In the genomic region with DNA sequence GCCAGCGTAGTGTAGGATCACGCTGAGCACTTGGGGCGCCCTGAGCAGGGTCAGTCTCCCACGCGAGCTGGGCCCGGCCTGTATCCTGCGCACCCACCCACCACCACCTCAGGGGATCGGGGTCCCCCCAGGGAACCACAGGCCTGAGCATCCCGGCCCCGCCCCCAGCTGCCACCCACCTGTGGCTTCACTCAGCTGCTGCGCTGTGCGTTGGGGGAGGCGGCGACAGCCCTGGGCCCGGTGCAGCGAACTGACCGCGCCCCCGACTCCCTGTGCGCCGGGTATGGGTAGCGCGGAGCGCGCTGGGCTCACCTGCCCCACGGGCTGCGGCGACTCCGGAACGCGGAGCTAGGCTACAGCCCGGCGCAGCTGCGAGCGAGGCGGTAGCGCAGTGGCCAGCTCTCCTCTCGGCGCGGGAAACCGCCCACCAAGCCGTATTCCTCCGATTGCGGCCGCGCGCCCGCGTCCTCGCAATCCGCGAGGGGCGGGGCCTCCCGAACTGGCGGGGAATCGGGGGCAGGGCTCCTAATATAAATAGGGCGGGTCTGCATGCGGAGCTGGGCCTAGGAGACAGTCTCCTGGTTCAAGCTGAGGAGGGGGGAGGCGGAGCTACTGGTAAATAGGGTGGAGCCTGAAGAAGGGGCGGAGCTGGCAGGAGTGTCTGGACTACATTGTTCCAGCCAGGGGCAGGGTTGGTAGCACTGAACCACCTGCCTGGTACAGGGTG, we compare ENCODE assay signal across 8 mouse cellular contexts. TPM values are rescaled to one million over a fixed set of nuclear protein-coding genes. Genes with fewer than 3 reads are reported as not detected.
A peak's percentile ranks its signal among the peaks of the same experiment; 100 is the strongest.
DNase-seq lines count a peak whose midpoint lies in the region; ATAC-seq and TF ChIP-seq lines count a peak whose summit lies in the region.

A gene (minus strand): TSS at position 448 of the 727 bp plus-strand sequence.

- dilution Hi-C loops in CH12.LX (cut with MboI; ENCODE audit: extremely low pct_ligation_motif_present, extremely low pct_unique_long_range_greater_than_20kb, low sequenced_read_pairs): no loop called here

- peaks cover 10 to 11% of the 10 kb centered on the region in 2 experiments; a peak in 3 of 4 replicates for H3K4me1 ChIP-seq in CH12.LX (ENCODE audit: control insufficient read depth in 1 of 2, insufficient read depth in 2 of 2)
- H3K4me1 ChIP-seq in embryonic facial prominence, embryonic 13.5 days: peaks cover 24% of the 10 kb centered on the region
- peaks cover 18% of the 10 kb centered on the region for H3K4me1 ChIP-seq in heart, embryonic 16.5 days (ENCODE audit: control insufficient read depth, insufficient read depth, low read length)
- peaks cover 18% of the 10 kb centered on the region for H3K4me1 ChIP-seq in liver, embryonic 13.5 days (replicated peaks)

- peaks cover 88% of the 10 kb centered on the region for H3K27me3 ChIP-seq in CH12.LX (replicated peaks)
- H3K27me3 ChIP-seq in embryonic facial prominence, embryonic 13.5 days: peaks cover 47% of the 10 kb centered on the region
- peaks cover 42% of the 10 kb centered on the region for H3K27me3 ChIP-seq in heart, embryonic 16.5 days (ENCODE audit: control insufficient read depth, insufficient read depth, low read length)
- peaks cover 59% of the 10 kb centered on the region for H3K27me3 ChIP-seq in liver, embryonic 13.5 days

- DNase-seq in CH12.LX (ENCODE audit: extremely low read depth): peak; percentile 53
- DNase-seq in adrenal gland, postnatal 4 days (ENCODE audit: low spot score in 2 of 2): peak; percentile 22 to 30
- DNase-seq in kidney, postnatal 25 days: peak; percentile 61 to 77
- DNase-seq in liver, embryonic 13.5 days: peak; percentile 46
- peak; percentile 10 to 16 for DNase-seq in natural killer cell, adult 2 months (ENCODE audit: low spot score in 2 of 2)
- DNase-seq in thymus, postnatal 4 days: peak; percentile 44

- peak within 1 kb of the TSS; percentile 65 for H3K4me2 ChIP-seq in CH12.LX (ENCODE audit: insufficient read depth, low read depth, poor library complexity, severe bottlenecking)
- H3K4me2 ChIP-seq in embryonic facial prominence, embryonic 13.5 days: peak within 1 kb of the TSS; percentile 97
- peak within 1 kb of the TSS; percentile 96 for H3K4me2 ChIP-seq in heart, embryonic 16.5 days (ENCODE audit: low read depth, low read length)
- H3K4me2 ChIP-seq in liver, embryonic 13.5 days: peak within 1 kb of the TSS; percentile 76

- peak; percentile 50 for ATAC-seq in embryonic facial prominence, embryonic 13.5 days (ENCODE audit: insufficient number of reproducible peaks, insufficient read depth, low FRiP score, low TSS enrichment, low read depth)
- ATAC-seq in heart, embryonic 16.5 days (replicated peaks; ENCODE audit: extremely low read depth, insufficient read depth, low FRiP score): peak; percentile 28; the same call in 1 of the 2 replicates
- ATAC-seq in liver, embryonic 13.5 days (ENCODE audit: low read depth): peak; percentile 68

- no peak within 1 kb of the TSS; the same call in 1 of the 2 replicates for H3K9ac ChIP-seq in CH12.LX (ENCODE audit: insufficient read depth, low read depth)
- H3K9ac ChIP-seq in embryonic facial prominence, embryonic 13.5 days: peak within 1 kb of the TSS; percentile 73
- peak within 1 kb of the TSS; percentile 66 for H3K9ac ChIP-seq in heart, embryonic 16.5 days (ENCODE audit: low read length)
- peak within 1 kb of the TSS; percentile 39; the same call in 1 of the 2 replicates for H3K9ac ChIP-seq in liver, embryonic 13.5 days

- no peak for TF ChIP-seq RAD21 in CH12.LX (IDR thresholded peaks at IDR 0.05; ENCODE audit: low read depth, low read length)

- no peaks in the 10 kb centered on the region for H3K36me3 ChIP-seq in CH12.LX (replicated peaks in 1 of 2; ENCODE audit: control insufficient read depth in 1 of 2, insufficient read depth in 1 of 2, low read length in 1 of 2)
- H3K36me3 ChIP-seq in embryonic facial prominence, embryonic 13.5 days: no peaks in the 10 kb centered on the region
- no peaks in the 10 kb centered on the region for H3K36me3 ChIP-seq in heart, embryonic 16.5 days (ENCODE audit: control insufficient read depth, insufficient read depth)
- no peaks in the 10 kb centered on the region for H3K36me3 ChIP-seq in liver, embryonic 13.5 days

- H3K4me3 ChIP-seq in CH12.LX (replicated peaks in 1 of 3; ENCODE audit: low read depth in 2 of 3, low read length in 2 of 3, poor library complexity in 1 of 3): peak within 1 kb of the TSS in 2 of 3 experiments; percentile 1 to 58
- peak within 1 kb of the TSS; percentile 64 for H3K4me3 ChIP-seq in embryonic facial prominence, embryonic 13.5 days
- peak within 1 kb of the TSS; percentile 66 for H3K4me3 ChIP-seq in heart, embryonic 16.5 days (ENCODE audit: low read length)
- peak within 1 kb of the TSS; percentile 57 for H3K4me3 ChIP-seq in liver, embryonic 13.5 days (replicated peaks)

- under 1% methylated on average over 58 of the region's 60 CpGs for WGBS in embryonic facial prominence, embryonic 13.5 days
- WGBS in heart, embryonic 16.5 days: 1% methylated on average over 60 of the region's 60 CpGs
- 2% methylated on average over 60 of the region's 60 CpGs for WGBS in liver, embryonic 13.5 days (ENCODE audit: insufficient replicate concordance)

- H3K9me3 ChIP-seq in CH12.LX (replicated peaks; ENCODE audit: low read length): no peaks in the 10 kb centered on the region
- H3K9me3 ChIP-seq in embryonic facial prominence, embryonic 13.5 days: no peaks in the 10 kb centered on the region
- H3K9me3 ChIP-seq in heart, embryonic 16.5 days (replicated peaks; ENCODE audit: control insufficient read depth, low read length): no peaks in the 10 kb centered on the region
- no peaks in the 10 kb centered on the region for H3K9me3 ChIP-seq in liver, embryonic 13.5 days (replicated peaks)

- H3K27ac ChIP-seq in CH12.LX (ENCODE audit: insufficient read depth, low read depth): no peak within 1 kb of the TSS
- no peak within 1 kb of the TSS for H3K27ac ChIP-seq in embryonic facial prominence, embryonic 13.5 days
- no peak within 1 kb of the TSS for H3K27ac ChIP-seq in heart, embryonic 16.5 days (ENCODE audit: low read length)
- H3K27ac ChIP-seq in liver, embryonic 13.5 days: no peak within 1 kb of the TSS

- no peak for TF ChIP-seq CTCF in CH12.LX (conservative IDR thresholded peaks at IDR 0.05 in 1 of 2, IDR thresholded peaks at IDR 0.05 in 1 of 2; ENCODE audit: low read depth in 2 of 2, low read length in 2 of 2)

- H3K79me2 ChIP-seq in CH12.LX (replicated peaks; ENCODE audit: control insufficient read depth, extremely low read depth, insufficient read depth, poor library complexity, severe bottlenecking): no peaks in the 10 kb centered on the region

- TF ChIP-seq POLR2A in CH12.LX (IDR thresholded peaks at IDR 0.05; ENCODE audit: low read depth, low read length): no peak

- in situ Hi-C loops in CH12.LX (cut with MboI; ENCODE audit: low pct_ligation_motif_present, low pct_unique_long_range_greater_than_20kb, low sequenced_read_pairs): no loop called here

- no peak for TF ChIP-seq EP300 in CH12.LX (IDR thresholded peaks at IDR 0.05; ENCODE audit: low read length)

TF ChIP-seq in CH12.LX, 34 proteins besides CTCF, POLR2A, EP300 and RAD21:
- TF ChIP-seq SMC3 (IDR thresholded peaks at IDR 0.05; ENCODE audit: low read depth, low read length): no peak
- TF ChIP-seq MXI1 (IDR thresholded peaks at IDR 0.05; ENCODE audit: low read depth, low read length): peak; percentile 27; the same call in 1 of the 2 replicates

RNA-seq across cellular contexts. Expression of the gene that starts here (rescaled TPM):
- total RNA-seq in CH12.LX (2012; rRNA removed) (0.04 TPM in 1 of 2 replicates, not detected in the other), CH12.LX (2014; rRNA removed) (not detected in 2 replicates)
- polyA plus RNA-seq in CH12.LX (2012; ENCODE audit: insufficient read length, low read depth): not detected in 2 replicates
- total RNA-seq in adrenal gland, postnatal 4 days (2021): 1 to 10 TPM in 1 of 2 experiments, under 1 TPM in 1; 0.56 to 1.5 TPM
- polyA plus RNA-seq in embryonic facial prominence, embryonic 13.5 days (2015; fragmentation: Nextera tagmentation; extraction: Ambion mirVana): not detected in 2 replicates
- polyA plus RNA-seq in heart, embryonic 16.5 days (2015; fragmentation: Nextera tagmentation; extraction: Ambion mirVana): 0.05 TPM in 1 of 2 replicates, not detected in the other
- polyA plus RNA-seq in liver, embryonic 13.5 days (2015; fragmentation: Nextera tagmentation; extraction: Ambion mirVana): not detected in 2 replicates

Comparison
In these comparisons a context has a peak if more than half of its experiments do, and no peak if none do; other contexts are left out.
1. Peak in DNase-seq, H3K4me3 ChIP-seq and H3K4me2 ChIP-seq in CH12.LX; RNA of the gene not detected or under 1 TPM.
2. Peak in ATAC-seq, H3K4me3 ChIP-seq, H3K9ac ChIP-seq and H3K4me2 ChIP-seq in embryonic facial prominence, embryonic 13.5 days; RNA of the gene not detected or under 1 TPM.
3. Peak in ATAC-seq, H3K4me3 ChIP-seq, H3K9ac ChIP-seq and H3K4me2 ChIP-seq in heart, embryonic 16.5 days; RNA of the gene not detected or under 1 TPM.
4. Peak in DNase-seq, ATAC-seq, H3K4me3 ChIP-seq, H3K9ac ChIP-seq and H3K4me2 ChIP-seq in liver, embryonic 13.5 days; RNA of the gene not detected or under 1 TPM.
5. DNase-seq: peak in every context shown above with its lines; median percentile 69 in kidney, postnatal 25 days; 53 in CH12.LX; 46 in liver, embryonic 13.5 days; 44 in thymus, postnatal 4 days; 26 in adrenal gland, postnatal 4 days; 13 in natural killer cell, adult 2 months.